Mouse (Mus musculus) myocyte (in vitro differentiated cells): ENCODE data around the gene Susd3.

ENCODE experiments used
- E2F4 ChIP-seq: IDR thresholded peaks from one replicate; pipeline ENCODE4 v1.6.1; 2011; ENCODE audit warnings: mild to moderate bottlenecking, control low read depth, moderate library complexity; ENCODE audit not compliant: insufficient read depth
- MYOG ChIP-seq, 3 experiments: IDR thresholded peaks; one replicate each; pipeline ENCODE4 v1.6.1; 2011; ENCODE audit warnings: control low read depth in 2 of 3, low read depth in 2 of 3, mild to moderate bottlenecking in 2 of 3; ENCODE audit not compliant: insufficient read length in 2 of 3, control insufficient read depth in 1 of 3, insufficient read depth in 1 of 3
- POLR2A ChIP-seq: IDR thresholded peaks from one replicate; pipeline ENCODE4 v1.6.1; 2011; ENCODE audit warnings: low read depth, mild to moderate bottlenecking, control low read depth, moderate library complexity; ENCODE audit not compliant: insufficient read length

DNA sequence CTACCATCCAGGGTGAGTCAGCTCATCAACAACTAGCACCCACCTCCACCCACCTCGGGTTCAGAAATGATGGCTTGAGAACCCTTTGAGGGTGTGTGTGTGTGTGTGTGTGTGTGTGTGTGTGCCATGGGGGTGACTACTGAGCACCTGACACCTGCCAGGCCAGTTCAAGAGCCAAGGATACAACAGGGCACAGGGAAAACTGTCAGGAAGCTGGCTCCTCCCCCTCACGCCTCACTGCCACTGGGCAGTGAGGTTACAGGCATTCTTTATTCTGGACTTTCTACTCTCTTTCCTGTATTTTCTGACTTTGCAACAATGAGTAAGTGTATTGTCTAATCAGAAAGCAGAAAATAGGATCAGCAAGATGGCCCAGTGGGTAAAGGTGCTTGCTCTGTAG lies 1.1 kb upstream of the Susd3 start:
- TF ChIP-seq MYOG (IDR thresholded peaks at IDR 0.05; ENCODE audit: control insufficient read depth in 1 of 3, insufficient read depth in 1 of 3, insufficient read length in 2 of 3, low read depth in 2 of 3) (no peak), POLR2A (no peak), E2F4 (no peak)
